Mouse (Mus musculus): Measurements from ENCODE around the gene Cyp2g1.
"Not testable (repeated sequence)": the region's sequence is repeated elsewhere in the genome, so short reads cannot be mapped to it uniquely, and the experiment has no call there.

Gene Cyp2g1

DNA sequence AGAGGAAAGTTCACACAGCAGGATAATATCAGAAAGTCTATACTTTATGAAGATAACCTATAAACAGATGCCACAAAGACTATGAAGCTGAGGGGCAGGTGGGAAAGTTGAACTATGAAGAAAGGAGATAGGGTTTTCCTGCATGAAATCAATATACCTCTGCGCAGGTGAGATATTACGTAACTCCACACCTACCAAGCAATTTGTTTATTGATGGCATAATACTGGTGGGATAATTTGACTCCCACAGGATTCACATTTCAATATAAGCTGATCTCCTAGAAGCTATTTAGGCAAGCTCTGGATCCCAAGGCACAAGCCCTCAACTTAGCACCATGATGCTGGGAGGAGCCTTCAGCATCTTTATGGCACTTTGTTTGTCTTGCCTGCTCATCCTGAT is at the start of gene Cyp2g1:
Gene Cyp2g1, plus strand, starts transcription at position 301 of the 400 bp plus-strand sequence.
- DNase-seq (ENCODE audit: low spot score in 2 of 2): no peak

DNA sequence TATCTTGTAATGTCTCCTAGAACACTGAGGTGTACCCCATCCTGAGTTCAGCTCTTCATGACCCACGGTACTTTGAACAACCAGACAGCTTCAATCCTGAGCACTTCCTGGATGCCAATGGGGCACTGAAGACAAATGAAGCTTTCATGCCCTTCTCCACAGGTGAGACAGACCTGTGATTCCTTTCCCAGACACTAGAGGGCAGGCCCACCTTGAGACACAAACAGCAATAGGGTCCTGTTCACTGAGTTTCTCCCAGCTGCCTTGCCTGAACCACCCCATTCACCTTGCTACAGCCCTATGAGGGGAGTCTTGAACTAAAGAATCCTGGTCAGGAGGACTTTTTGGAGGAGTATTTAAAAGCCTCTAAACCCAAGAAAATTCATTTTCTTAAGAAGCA is 41.6 kb upstream of the Cyp2g1 start:
- DNase-seq (ENCODE audit: low spot score in 2 of 2): no peak

DNA sequence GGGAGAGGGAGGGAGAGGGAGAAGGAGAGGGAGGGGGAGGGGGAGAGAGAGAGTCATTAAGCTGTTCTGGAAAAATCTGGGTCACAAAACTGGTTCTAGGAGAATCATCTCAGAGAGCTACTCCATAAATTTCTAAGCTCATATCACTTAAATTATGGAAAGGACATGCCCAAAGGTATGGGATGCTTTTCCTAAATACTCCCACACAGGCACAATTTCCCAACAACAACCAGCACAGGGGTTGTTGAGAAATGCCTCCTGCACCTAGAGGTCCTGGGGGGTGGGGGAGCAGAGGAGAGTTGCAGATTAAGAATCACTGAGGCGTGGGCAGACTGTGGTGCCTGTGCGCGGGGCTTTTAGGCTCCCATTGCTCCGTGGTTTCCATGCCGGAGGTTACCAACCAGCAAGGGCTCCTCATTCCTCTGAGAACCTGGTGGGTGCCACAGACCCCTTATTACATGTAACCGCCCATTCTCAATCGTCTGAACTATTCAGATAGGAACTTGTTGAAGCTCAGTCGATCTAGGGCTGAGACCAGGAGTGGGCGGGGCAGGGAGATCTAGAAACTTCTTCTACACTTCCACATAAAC is 38.7 kb upstream of the Cyp2g1 start:
- DNase-seq (ENCODE audit: low spot score in 2 of 2): no peak

DNA sequence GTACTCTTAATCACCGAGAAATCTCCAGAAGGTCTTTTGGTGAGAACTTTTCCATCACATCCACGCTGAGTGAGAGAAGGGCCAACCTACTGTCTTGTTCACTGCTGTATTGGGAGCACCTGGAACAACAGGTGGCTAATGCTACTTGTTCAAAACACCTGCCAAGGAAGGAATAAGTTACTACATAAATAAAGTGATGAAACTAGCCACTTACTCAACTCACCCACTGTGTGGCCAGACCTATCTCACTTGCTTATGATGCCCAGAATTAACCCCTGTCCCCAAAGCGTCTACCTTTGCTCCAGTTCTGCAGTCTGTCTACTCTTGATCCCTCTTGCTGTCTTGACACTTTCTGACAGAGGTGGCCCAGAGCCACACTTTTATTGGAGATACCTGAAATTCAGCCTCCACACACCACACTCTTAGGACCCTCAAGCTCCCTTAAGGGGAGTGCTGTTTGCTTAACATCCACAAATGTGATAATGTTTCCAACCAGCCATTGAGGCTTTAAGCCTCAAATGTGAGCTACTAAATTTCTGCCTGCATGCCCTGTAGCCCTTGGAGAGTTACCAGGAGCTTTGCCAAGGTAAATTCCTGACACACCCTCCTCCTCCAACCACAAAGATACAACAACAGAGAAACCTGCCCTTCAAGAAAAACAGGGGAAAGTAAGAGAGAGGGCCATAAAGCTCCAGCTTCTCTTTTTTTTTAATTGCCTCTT is 35.7 kb upstream of the Cyp2g1 start:
- DNase-seq (ENCODE audit: low spot score in 2 of 2): no peak

DNA sequence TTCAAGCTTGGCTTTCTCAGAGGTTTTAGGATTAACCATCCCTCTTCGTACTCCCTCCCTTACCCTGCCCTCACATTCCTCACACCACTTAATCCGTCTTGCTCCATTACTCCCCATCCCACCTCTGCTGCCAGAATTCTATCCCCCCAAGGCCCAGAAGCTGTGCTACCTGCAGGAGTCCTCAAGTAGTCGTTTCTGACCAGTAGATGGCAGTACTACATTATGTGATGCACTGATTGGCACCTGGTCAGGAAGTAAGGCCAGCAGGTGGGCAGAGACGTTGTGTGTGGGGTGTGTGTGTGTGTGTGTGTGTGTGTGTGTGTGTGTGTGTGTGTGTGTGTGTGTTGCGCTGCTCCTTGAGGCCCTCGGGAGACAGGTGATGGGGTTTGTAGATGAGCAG is 32.8 kb upstream of the Cyp2g1 start:
- no peak for DNase-seq (ENCODE audit: low spot score in 2 of 2)

DNA sequence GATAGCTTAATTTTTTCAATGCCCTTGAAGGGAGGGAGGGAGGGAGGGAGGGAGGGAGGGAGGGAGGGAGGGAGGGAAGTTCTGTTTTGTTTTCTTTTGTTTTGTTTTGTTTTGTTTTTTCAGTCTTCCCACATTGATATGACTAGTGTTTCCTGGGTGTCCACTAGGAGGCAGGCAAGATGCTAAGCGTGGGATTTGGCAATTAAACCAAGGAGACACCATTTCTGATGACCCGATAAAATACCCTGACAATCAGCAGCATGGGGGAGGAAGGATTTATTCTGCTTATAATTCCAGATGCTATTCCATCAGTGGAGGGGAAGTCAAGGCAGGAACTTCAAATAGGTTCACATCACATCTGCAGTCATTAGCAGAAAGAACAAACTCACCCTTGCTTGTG is 30.9 kb upstream of the Cyp2g1 start:
- DNase-seq (ENCODE audit: low spot score in 2 of 2): no peak

DNA sequence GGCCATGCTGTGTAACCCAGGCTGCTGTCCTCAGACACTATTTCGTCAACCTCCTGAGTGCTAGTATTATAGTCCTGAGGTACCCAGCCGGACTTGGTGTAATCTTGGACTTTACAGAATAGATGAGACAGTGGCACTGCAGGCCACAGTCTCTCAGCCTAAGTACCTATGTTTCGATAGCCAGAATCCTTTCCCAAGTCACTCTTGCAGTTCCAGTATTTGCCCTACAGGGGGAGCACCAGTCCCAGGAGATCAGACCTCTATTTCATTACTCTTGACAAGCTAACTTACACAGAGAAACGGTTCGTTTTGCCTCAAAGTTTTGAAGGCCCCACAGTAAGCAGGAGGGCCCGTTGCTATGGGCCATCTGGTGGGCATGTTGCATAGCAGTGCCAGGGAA is 30.2 kb upstream of the Cyp2g1 start:
- DNase-seq (ENCODE audit: low spot score in 2 of 2): peak in 1 of 2 experiments; percentile 20

DNA sequence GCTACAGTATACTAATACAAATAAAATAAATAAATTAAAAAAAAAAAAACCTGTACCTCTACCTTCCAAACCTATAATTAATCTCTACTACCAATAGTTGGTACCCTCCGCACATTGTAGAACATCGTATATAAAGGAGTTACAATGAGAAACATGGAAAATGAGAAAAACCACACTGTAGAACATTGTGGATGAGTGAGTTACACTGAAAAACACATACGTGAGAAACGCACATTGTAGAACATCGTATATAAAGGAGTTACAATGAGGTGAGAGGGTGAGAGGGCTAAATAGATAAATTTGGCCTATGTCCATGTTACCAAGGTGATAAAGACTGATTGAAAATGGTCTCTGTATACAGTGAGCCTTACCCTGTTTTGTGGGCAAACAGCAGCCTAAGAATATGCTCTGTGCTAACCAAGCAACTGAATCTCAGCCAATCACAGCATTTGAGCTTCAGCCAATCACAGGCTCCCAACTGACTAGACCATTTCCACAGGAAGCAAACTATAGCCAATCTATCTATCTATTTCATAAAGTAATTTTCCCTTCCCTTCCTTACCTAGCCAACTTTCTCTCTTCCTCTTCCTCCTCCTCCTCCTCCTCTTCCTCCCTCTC is 28.8 kb upstream of the Cyp2g1 start:
- no peak for DNase-seq (ENCODE audit: low spot score in 2 of 2)

DNA sequence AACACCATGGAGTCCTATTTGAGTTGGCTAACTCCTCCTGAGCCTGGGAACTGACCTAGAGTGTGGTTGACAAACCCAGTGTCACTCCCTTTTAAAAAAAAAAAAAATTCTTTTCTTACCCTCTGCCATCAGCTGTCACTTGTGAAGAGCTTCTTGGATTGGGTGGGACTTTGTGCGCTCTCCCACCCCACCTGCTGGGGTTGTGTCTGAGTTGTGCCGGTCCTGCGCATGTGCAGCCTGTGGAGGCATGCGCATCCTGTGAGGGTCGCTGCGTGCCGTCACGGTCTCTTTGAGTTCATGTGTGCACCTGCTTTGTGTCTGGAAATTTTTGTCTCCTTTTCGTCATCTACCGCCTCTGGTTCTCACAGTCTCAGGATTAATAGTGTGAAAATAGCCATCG is 28.2 kb upstream of the Cyp2g1 start:
- DNase-seq (ENCODE audit: low spot score in 2 of 2): peak in 1 of 2 experiments; percentile 31

DNA sequence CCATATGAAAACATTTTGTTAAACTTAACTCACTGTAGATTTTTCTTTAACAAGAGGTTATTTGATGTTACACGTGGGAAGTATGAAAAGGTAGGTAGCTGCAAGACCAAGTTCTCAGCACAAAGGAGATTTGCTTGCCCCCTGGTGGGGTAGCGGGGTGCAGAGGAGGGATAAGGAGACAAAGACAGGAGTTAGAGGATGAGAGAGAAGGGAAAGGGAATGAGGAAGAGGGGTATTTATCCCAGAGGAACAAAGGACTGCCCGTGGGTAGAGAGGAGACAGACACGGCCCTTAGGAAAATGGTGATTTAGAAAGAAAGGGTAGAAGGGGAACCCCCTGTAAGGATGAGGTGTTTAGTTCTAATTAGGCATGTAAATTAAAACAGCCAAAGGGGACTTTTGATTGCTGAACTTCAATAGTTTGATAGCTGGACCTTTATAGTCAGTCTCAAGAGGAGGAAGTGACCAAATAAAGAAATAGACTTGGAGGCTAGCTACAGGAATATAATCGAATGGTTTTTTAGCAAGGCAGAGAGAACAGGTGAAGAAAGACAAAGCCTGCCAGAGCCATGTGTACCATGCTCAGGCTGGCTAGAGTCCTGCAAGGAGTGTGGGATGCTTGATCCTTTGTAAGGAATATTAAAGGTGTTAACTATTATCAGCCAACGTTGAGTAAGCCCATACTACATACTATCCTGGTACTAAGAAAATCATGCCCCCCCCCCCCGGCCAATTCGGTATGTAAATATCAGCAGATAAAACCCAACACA is 27.5 kb upstream of the Cyp2g1 start:
- no peak for DNase-seq (ENCODE audit: low spot score in 2 of 2)

DNA sequence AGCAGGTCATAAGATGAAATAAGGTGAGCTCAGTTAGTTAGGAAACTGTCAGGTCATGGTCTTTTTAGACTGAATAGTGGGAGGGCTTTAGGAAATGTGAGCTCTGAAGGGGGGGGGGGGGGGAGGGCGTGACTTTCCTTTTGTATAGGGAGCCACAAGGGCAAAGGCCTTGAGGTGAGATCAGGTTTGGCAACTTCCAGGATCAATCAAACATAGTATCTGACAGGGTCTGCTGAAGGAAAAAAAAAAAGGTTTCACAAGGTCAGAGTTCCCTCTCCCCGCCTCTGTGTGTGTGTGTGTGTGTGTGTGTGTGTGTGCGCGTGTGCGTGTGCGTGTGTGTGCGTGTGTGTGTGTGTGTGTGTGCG is 26.9 kb upstream of the Cyp2g1 start:
- DNase-seq (ENCODE audit: low spot score in 2 of 2): no peak

DNA sequence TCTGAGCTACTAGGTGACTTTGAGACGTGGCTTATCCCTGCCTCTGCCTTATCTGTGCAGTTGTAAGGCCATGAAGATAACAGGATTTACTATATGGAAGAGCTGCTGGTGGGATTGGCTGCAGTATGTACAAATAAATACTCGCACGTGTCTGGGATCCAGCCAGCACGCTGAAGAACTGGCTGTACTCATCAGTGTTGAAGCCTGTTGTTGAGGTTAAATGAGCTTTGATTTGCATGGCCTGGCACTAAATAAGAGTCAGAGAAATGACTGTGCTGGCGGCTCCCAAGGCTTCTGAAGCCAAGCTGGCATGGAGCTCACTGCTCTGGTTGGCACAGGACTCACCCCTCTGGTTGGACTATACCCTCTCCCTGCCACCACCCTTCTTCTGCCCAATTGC is 25.5 kb upstream of the Cyp2g1 start:
- no peak for DNase-seq (ENCODE audit: low spot score in 2 of 2)

DNA sequence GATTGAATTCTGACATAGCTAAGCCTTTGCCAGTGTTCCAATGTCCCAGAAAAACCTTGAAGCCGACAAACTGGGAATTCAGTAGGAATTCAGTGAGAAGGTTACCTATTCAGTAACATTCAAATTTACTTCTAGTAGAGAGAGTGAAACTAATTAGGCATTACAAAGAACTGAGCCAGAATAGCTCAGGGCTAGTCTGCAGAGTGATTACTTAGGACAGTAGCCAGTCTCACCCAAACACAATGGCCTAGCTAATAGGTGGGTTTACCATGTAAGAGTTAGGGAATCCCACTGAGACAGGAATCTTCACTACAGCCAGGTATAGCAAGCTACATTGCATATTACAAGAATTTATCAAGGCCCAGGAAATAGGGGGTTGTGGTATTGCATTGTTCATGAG is 22.7 kb upstream of the Cyp2g1 start:
- not testable (repeated sequence) for DNase-seq (ENCODE audit: low spot score in 2 of 2)

DNA sequence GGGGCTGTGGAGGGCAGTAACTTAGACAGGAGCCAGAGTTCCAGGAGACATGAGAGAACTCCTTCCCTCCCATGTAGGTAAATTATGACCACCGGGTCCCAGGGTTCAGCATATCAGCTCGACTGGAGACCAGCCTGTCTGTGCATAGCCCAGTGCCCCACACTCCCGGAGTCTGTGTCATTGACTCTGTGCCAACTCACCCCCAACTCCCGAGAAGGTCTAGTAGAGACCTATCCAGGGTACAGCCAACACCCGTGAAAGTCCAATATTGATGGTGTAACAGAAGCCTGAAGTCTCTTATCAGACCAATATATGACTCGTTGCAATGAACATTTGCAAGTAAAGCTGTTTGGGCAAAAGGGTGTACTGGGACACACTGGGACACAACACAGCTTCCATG is 18.7 kb upstream of the Cyp2g1 start:
- no peak for DNase-seq (ENCODE audit: low spot score in 2 of 2)

DNA sequence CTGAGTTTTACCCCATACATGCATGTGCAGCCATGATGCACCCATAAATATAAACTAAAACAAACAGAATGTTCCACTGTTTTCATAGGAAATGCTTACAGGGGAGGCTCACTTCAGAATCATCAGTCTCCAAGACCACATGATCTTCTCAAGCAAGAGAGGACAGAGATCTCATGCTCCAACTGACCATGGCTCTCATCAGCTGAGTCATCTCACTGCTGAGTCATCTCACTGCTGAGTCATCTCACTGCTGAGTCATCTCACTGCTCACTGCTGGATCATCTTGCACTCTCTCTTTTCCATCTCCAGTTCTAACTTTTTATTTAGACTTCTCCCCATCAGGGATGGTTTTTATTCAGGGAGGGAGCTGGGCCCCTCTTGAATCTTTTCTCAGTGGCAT is 8.6 kb upstream of the Cyp2g1 start:
- DNase-seq (ENCODE audit: low spot score in 2 of 2): no peak

DNA sequence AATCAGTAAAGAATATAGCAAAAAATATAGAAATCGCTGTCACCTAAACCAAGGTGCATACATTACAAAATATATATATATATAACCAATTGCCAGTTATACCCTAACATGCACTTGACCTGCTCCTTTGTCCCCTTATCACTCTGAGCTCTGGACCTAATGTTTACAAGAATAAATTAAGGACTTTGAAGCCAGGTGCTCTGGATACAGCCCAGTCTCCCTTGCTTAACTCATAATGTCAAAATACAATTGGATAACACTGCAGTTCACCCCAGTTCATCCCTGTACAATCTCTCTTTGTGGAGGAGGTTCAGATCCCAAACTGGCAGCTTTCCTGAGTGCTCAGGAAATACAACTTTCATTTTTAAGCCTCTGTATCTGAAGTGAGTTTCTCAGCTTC is 7.7 kb upstream of the Cyp2g1 start:
- no peak for DNase-seq (ENCODE audit: low spot score in 2 of 2)

DNA sequence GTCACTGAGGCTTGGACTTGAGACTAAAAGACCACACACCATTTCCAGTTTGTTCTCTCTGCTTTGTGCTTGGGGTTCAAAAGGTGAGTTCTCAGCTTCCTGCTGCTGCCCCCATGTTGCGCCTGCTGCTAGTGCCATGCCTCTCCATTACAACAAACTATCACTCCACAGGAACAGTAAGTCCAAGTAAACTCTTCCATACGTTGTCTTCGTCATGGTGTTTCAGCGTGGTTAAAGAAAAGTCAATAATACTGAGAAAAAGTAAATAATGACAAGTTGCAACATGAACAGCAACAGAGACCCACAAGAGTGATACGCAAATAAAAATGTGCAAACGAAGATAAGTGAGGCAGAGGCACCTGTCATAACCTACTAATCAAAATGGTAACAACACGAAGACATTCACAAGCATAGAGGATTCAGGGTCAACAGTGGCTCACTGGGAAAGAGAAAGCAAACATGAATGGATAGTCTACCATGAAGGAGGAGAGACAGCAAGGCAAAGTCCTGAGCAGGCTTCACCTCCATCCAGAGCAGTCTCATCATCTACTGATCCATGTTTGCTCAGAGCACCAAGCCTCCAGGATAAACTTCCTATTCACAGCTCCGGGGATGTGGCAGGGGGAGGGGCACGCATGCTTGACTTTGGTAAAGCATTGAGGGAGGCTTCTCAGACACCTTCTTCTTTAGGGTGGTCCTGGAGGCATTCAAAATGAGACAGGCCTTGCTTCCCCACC is 23.0 kb downstream of the Cyp2g1 start:
- DNase-seq (ENCODE audit: low spot score in 2 of 2): not testable (repeated sequence)

DNA sequence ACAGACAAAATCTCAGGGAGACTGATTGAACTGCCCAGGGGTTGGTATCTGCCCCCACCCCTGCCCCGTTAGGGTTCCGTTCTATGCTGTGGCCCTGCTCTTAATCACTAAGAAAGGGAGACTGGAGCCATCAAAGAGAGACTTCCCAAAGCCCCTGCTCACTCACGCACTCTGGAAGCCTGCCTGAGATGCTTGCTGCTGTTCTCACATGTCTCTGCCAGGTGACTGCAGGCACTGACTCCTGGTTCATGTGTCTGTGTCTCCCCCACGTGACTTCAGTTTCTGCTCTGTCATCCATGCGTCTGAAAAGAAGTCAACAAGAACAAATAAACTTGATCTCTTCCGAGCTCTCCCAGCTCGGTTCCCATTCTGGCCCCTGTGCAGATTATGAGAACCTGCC is 24.0 kb downstream of the Cyp2g1 start:
- DNase-seq (ENCODE audit: low spot score in 2 of 2): not testable (repeated sequence)

DNA sequence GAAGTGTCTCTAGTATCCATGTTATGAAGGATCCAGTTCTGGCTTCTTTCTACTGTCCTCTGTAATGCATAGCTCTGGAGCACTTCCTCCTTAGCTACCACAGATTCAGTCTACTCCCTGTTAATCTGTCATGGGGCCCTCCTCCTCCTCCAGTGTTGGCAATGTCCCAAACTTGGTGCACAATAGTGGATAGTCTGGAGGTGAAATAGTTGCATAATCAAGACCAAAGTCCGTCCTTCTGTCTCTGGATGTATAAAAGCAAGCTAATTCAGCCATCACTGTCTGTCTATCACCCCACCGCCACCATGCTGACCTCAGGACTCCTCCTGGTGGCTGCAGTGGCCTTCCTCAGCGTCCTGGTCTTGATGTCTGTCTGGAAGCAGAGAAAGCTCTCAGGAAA is 26.4 kb downstream of the Cyp2g1 start, which contains the start of gene Cyp2a5:
Gene Cyp2a5, plus strand, starts transcription at position 247 of the 400 bp plus-strand sequence.
- DNase-seq (ENCODE audit: low spot score in 2 of 2): not testable (repeated sequence)

DNA sequence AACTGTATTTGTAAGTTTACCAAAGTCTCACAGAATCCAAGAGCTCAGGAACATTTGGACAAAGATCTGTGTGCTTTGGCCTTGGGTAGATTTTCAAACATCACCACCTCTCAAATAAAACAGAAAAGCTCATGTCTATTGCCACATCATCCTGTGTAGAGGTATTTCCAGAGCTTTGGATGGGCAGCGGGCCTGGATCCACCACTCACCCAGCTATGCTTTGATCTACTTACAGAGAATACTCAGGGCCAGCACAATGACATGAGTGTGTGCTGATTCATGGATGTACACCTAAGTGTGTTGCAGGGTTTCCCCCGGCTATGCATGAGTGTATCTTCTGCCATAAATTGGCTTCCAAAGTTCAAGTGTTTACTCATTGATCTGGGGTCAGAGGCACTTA is 34.7 kb downstream of the Cyp2g1 start:
- not testable (repeated sequence) for DNase-seq (ENCODE audit: low spot score in 2 of 2)

DNA sequence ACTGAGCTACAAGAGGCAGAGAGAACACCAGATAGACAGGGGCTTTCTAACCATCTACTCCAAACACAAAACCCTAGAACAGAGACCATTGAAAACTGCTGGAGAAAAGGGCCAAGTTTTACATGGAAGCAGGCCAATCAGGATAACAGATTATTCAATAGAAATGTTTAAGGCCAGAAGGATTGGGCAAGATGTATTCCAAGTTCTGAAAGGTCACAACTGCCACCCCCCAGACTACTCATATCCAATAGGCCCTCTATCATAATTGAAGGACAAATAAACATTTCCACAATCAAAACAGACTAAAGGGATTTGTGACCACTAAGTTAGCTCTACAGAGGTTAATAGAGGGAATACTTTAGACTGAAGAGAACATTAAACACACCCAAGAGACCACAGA is 41.4 kb downstream of the Cyp2g1 start:
- DNase-seq (ENCODE audit: low spot score in 2 of 2): not testable (repeated sequence)

Data from cerebellum, postnatal 4 days (tissue).